Mouse (Mus musculus) liver, postnatal 0 days (tissue): ENCODE data around the gene Kxd1.

Experiments
- CTCF ChIP-seq: sonication (generic); IDR thresholded peaks from 2 replicates; pipeline ENCODE4 v1.5.1; 2016; ENCODE audit warnings: antibody characterized with exemption, low read depth
- EP300 ChIP-seq: IDR thresholded peaks from 2 replicates; pipeline ENCODE4 v1.6.1; 2016; ENCODE audit warnings: antibody characterized with exemption, low read depth, mild to moderate bottlenecking

- no peak for TF ChIP-seq CTCF
- no peak for TF ChIP-seq EP300
Measured at GRCm38 (mm10) chr8:70486941-70487520, 40.7 kb downstream of the Kxd1 start, which contains the start of gene Tmem59l.
